Mouse (Mus musculus) urinary bladder, postnatal 4 days (tissue): ENCODE results near the gene Mylk.
A peak's percentile ranks its signal among the peaks of the same experiment; 100 is the strongest.

Source experiments
- DNase-seq, 2 experiments: peaks; one replicate each; pipeline ENCODE4 v3.0.0; 2021 to 2022; ENCODE audit warnings: low spot score in 2 of 2

The Mylk gene

GRCm38 (mm10) chr16:34902761-34903160, 157.8 kb downstream of the Mylk start:
- no peak for DNase-seq

GRCm38 (mm10) chr16:34904876-34905275, 159.9 kb downstream of the Mylk start:
- DNase-seq, result no peak

GRCm38 (mm10) chr16:34909437-34909836, 164.4 kb downstream of the Mylk start:
- no peak for DNase-seq

- DNase-seq, result no peak
Observed at GRCm38 (mm10) chr16:34917373-34917900, 172.4 kb downstream of the Mylk start.

- DNase-seq, result peak in 1 of 2 experiments; percentile 50
Observed at GRCm38 (mm10) chr16:34920182-34920581, 175.2 kb downstream of the Mylk start.

GRCm38 (mm10) chr16:34920868-34921267, 175.9 kb downstream of the Mylk start:
- DNase-seq, result no peak

GRCm38 (mm10) chr16:34921319-34921718, 176.3 kb downstream of the Mylk start:
- peak in 1 of 2 experiments; percentile 68 for DNase-seq

- DNase-seq, result no peak
Observed at GRCm38 (mm10) chr16:34923630-34924029, 178.6 kb downstream of the Mylk start.

- DNase-seq, result no peak
Observed at GRCm38 (mm10) chr16:34924324-34924723, 179.3 kb downstream of the Mylk start.

- peak in 1 of 2 experiments; percentile 69 for DNase-seq
Observed at GRCm38 (mm10) chr16:34924937-34925618, 180.1 kb downstream of the Mylk start.

GRCm38 (mm10) chr16:34926531-34927435, 181.8 kb downstream of the Mylk start:
- DNase-seq, result no peak

GRCm38 (mm10) chr16:34929686-34930085, 184.7 kb downstream of the Mylk start:
- DNase-seq, result no peak

- no peak for DNase-seq
Observed at GRCm38 (mm10) chr16:34930110-34930509, 185.1 kb downstream of the Mylk start.

- DNase-seq, result no peak
Observed at GRCm38 (mm10) chr16:34931306-34931705, 186.3 kb downstream of the Mylk start.

- DNase-seq, result no peak
Observed at GRCm38 (mm10) chr16:34933173-34933572, 188.2 kb downstream of the Mylk start.

GRCm38 (mm10) chr16:34934486-34934885, 189.5 kb downstream of the Mylk start:
- DNase-seq, result no peak

GRCm38 (mm10) chr16:34935514-34936338, 190.7 kb downstream of the Mylk start:
- no peak for DNase-seq

- DNase-seq, result no peak
Observed at GRCm38 (mm10) chr16:34936339-34936810, 191.4 kb downstream of the Mylk start.

GRCm38 (mm10) chr16:34937611-34938010, 192.6 kb downstream of the Mylk start:
- DNase-seq, result no peak

- no peak for DNase-seq
Observed at GRCm38 (mm10) chr16:34938248-34938647, 193.2 kb downstream of the Mylk start.

- no peak for DNase-seq
Observed at GRCm38 (mm10) chr16:34939951-34940350, 194.9 kb downstream of the Mylk start.

GRCm38 (mm10) chr16:34940363-34940762, 195.4 kb downstream of the Mylk start:
- DNase-seq, result no peak
